Mouse (Mus musculus) cerebellum, adult 11-12 months (tissue): ENCODE data around the gene Hils1.
"Not testable (repeated sequence)": the region's sequence is repeated elsewhere in the genome, so short reads cannot be mapped to it uniquely, and the experiment has no call there.

Source experiments
- DNase-seq: peaks from one replicate; pipeline ENCODE4 v3.0.0; 2022

Gene Hils1

GRCm38 (mm10) chr11:95006525-95007219 is 39.3 kb downstream of the Hils1 start:
- peak; percentile 79 for DNase-seq

- DNase-seq, result no peak
These were observed 40.0 kb downstream of the Hils1 start for GRCm38 (mm10) chr11:95007418-95007817.

GRCm38 (mm10) chr11:95008661-95009628 is 41.6 kb downstream of the Hils1 start:
- no peak for DNase-seq

GRCm38 (mm10) chr11:95009629-95010014 is 42.2 kb downstream of the Hils1 start, which contains the start of gene Samd14:
Gene Samd14 (plus strand): TSS chr11:95009879.
- DNase-seq, result peak; percentile 84

- DNase-seq, result peak; percentile 84
These were observed 42.8 kb downstream of the Hils1 start for GRCm38 (mm10) chr11:95010141-95010739.

GRCm38 (mm10) chr11:95010841-95011403 is 43.5 kb downstream of the Hils1 start:
- not testable (repeated sequence) for DNase-seq

GRCm38 (mm10) chr11:95011416-95011815 is 44.0 kb downstream of the Hils1 start:
- no peak for DNase-seq

- no peak for DNase-seq
These were observed 44.7 kb downstream of the Hils1 start for GRCm38 (mm10) chr11:95012075-95012474.

GRCm38 (mm10) chr11:95012487-95012886 is 45.1 kb downstream of the Hils1 start:
- DNase-seq, result no peak

GRCm38 (mm10) chr11:95015484-95015883 is 48.1 kb downstream of the Hils1 start:
- DNase-seq, result no peak
